Mouse (Mus musculus) left cerebral cortex, postnatal 10 days (tissue): ENCODE measurements around the gene Pdxdc1. TPM values are rescaled to one million over a fixed set of nuclear protein-coding genes. Genes with fewer than 3 reads are reported as not detected.
"Not testable (repeated sequence)": the region's sequence is repeated elsewhere in the genome, so short reads cannot be mapped to it uniquely, and the experiment has no call there.

Source experiments
- DNase-seq, 2 experiments: peaks; one replicate each; pipeline ENCODE4 v3.0.0; 2021 to 2022; ENCODE audit warnings: low spot score in 2 of 2, mixed read lengths in 1 of 2; ENCODE audit errors: extremely low spot score in 1 of 2
- intact Hi-C: fragments of 180-260 bp; cut with DNase I; formaldehyde crosslinking; loops from one replicate; pipeline ENCODE4 v1.15.1; 2025
- microRNA-seq: library from miRNA; unstranded; fragments of <30 nt; microRNA quantifications from one replicate; pipeline ENCODE4 v1.2.0, GENCODE M21; 2022
- total RNA-seq, 2 experiments: library from RNA; stranded (reverse); gene quantifications; 2 replicates each; pipeline ENCODE4 v1.2.3; 2021

Pdxdc1 gene
- total RNA-seq, 2 experiments from 2014 or later = 73.0 to 73.4 TPM

DNA sequence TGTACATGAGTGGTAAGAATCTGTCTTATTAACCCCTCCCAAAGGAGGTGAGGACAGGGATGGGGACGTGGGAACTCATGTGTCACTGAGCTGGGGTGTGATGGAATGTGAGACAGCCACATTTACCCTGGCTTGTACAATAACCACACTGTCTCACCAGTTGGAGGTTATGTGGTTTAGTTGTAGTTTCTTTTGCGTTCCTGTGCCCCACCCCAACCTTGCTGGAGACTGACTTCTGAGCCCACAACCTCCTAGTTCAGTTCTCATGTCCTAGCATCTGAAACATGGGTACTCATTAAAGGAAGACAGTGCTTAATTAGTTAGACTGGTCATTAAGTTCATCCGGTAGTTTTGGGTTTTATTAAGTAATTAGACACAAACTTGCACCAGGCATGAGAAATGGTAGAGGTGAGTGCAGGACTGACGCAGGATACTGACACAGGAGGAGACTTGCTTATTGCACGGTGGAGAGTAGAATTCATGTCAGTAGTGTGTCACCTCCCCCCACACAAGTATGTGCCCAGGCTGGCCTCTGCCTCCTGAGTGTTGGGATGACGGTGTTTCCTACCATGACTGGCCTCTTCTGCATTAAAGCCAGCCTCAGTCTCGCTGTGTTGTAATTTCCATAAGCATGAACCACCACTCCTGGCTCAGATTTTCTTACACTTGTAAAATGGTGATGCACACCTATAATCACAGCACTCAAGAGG is 77.0 kb downstream of the Pdxdc1 start:
- DNase-seq = no peak
- intact Hi-C loops = no loop called here

DNA sequence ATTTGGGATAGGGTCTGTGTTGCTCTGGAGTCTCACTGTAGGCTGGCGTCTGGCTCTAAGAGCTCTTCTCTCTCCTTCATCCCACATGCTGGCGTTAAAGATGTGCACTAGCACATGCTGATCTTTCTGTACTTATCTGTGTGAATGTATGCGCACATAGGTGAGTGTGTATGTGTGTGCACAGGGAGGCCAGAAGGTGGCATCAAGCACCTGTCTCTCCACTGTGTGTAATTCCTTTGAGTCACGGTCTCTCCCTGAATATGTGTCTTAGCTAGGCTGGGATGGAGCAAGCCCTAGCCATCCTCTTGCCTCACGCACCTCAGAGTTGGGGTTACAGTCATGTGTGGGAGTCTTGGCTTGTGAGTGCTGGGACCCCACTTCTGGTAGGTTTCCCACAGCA is 82.2 kb downstream of the Pdxdc1 start:
- intact Hi-C loops = no loop called here
- DNase-seq = no peak

DNA sequence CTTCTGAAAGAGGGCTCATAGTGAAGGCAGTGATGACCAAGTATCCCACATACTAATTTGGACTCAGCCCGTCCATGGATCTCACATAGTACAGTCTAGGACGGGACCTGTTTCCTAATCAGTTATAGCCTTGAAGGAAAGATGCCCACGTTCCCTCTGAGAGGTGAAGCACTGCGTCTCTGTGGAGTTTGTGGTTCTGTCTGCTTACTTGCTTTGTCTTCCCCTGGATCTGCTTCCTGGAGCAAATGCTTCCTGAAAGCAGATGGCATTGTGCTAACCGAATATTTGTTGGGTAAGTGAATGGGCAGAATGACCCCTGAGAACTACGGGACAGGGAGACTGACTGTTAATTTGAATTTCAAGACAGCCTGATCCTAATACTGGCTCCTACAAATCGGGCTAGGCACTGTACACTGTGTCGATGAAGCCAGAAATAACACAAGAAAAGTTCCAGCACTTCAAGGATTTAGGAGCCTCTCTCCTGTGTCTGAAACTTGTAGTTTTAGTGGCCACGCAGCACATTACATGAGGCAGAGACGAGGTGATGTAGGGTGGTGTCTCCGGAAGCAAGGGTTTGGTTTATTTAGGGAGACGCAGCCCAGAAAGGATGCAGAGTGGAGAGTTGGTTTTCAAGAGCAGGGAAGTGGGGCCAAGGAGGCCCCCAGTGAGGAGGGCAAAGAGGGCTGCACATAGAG is 83.0 kb downstream of the Pdxdc1 start:
- no peak for DNase-seq
- intact Hi-C loops = no loop called here

DNA sequence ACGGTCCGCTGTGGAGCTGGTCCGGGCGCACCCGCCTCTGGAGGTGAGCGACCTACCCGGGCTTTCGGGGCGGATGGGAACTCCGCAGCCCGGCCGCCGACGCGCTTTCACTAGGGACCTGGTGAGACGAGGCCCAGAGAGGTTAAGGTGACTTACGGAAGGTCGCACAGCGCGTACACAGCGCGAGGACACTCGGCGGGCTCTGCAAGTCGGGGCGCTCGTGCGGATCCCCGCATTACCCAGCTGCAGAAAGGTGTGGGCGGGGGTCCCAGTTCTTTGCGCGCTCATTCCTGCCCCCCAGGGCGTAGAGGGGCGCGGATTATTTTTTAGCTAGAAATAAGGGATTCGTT is 83.6 kb downstream of the Pdxdc1 start:
- intact Hi-C loops = no loop called here
- no peak for DNase-seq

DNA sequence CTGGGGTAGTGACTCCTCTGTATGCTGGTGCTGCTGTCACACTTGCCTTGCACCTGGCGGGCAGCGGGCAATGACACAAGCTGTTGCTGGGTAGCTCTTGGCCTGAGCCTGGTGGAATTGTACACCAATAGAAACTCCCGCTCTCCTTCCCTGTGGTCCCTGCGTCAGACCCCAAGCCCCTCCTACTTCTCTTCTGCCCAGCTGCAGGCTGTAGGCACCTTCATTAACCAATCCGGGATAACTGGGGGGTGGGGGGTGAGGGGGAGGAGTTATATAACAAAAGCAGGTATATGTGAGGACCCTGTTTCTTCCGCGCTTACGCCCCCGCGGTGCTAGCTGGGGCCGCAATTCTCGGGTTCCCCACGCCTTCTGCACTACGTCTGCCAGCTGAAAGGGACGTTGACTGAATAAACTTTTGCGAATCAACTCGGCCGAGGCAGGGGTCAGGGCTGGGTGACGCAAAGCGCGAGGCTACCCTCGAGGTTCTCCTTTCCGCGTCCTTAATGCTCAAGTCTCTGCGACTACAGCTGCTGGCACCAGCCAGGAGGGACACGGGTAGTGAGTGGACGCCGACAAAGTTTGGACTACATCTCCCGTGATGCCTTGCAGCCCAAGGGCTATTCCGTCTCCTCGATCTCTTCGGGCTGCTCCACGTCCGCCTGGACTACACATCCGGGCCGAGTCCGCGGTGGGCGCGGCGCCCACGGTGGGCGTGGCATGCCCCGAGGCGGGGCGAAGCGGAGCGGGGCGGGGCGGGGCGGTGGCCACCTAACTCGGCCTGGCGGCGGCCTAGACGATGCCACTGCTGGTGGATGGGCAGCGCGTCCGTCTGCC is 84.2 kb downstream of the Pdxdc1 start, which contains the start of gene Ntan1:
TSS of gene Ntan1 (plus strand) at position 286 of the 834 bp plus-strand sequence.
- intact Hi-C loops = no loop called here
- peak; percentile 93 to 96 for DNase-seq

DNA sequence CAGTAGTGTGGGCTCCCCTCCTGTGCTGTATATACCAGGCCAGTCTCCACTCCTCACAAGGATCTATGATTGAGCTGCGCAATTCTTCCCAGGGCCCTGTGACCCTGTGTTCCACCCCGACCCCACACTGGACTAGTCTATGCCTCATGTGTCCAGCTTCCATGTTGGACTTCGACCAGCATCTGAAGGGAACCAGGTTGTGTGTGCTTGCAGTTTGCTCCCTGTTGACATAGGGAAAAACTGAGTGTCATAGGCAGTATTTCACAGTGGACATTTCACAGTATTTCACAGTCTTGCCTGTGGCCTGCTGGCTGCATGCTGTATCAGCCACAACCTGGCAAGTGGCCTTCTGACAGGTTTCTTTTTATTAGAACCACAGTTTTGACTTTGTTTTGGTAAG is 89.7 kb downstream of the Pdxdc1 start:
- no peak for DNase-seq
- intact Hi-C loops = no loop called here

DNA sequence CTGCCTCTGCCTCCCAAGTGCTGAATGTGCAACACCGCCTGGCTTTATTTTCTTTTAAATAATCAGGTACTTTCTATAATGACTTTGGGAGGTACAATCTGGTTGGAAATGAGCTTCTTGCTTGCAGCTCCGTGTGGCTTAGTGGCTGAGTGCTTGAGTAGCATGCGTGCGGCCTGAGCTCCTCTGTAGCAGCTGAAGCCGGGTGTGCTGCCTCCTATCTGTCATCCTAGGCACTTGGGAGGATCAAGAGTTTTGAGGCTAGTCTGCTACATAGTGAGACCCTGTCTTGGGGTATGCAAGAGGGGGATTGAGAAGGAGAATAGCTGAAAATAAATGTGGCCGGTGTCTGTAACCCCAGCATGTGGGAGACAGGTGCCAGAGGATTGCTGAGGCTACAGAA is 90.8 kb downstream of the Pdxdc1 start:
- no peak for DNase-seq
- intact Hi-C loops = no loop called here

DNA sequence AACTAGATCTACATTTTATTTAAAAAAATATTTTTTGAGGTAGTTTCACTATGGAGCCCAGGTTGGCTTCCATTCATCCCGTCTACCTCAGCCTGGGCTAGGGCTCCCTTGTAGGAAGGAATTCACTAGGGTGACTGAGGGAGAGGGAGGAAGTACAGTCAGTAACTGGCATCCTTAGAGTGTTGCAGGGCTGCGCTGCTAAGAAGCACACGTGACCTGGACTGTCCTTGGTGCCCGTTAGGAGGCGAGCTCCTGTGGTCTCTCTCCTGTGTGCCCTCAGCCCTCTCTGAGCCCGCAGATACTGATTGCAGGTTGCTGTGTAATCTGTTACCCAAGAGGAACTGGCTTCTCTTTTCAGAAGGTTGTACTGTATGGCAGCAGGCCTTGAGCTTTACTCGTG is 94.5 kb downstream of the Pdxdc1 start:
- no peak for DNase-seq
- intact Hi-C loops = no loop called here

DNA sequence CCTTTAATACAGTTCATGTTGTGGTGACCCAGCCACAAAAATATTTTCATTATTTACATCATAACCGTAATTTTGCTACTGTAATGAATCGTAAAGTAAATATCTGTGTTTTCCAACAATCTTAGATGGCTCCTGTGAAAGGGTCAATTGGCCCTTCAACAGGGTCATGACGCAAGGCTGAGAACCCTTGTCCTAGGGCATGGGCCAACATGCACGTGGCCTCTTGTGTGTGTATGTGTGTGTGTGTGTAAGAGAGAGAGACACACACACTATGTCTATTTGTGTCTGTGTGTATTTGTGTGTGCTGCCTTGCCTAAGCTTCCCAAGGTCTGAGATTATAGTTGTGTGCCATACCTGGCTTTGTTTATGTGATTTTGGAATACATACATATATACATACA is 95.3 kb downstream of the Pdxdc1 start:
- intact Hi-C loops = no loop called here

DNA sequence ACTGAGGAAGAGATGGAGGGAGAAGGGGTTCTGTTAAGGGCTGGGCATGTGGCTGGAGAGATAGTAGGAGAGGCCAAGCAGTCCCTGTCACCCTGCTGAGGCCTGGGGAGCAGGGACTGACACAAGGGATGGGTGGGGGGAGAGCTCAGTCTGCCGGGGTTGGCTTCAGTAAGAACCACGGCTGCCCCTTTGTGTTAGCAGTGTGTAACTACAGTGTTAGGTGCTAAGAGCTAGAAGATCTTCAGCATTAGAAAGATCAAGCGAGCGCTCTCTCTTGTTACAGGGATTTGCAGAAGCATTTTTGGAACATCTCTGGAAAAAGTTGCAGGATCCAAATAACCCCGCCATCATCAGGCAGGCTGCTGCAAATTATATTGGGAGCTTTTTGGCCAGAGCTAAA is 98.3 kb downstream of the Pdxdc1 start:
- intact Hi-C loops = no loop called here
- DNase-seq = no peak

More for the DNA sequence above, 95.3 kb downstream of the Pdxdc1 start:
- no peak for DNase-seq

DNA sequence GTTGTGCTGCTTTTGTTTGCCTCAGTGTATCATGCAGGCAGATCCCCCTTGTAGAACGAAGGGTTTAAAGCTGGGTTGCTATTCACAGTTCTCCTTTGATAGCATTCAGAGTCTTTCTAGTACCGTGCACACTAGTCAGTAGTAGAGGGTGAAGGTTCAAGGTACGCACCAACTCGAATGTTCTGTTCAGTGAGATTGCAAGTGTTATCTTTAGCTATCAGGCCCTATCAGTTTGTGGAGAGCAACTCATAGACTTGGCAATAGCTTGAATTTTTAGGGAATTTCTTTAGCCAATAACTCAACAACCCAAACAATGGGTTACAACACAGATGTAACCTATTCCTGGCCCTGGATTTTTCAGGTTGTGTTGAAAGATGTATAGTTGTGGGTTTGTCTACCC is 101.7 kb downstream of the Pdxdc1 start:
- DNase-seq = no peak
- intact Hi-C loops = no loop called here

DNA sequence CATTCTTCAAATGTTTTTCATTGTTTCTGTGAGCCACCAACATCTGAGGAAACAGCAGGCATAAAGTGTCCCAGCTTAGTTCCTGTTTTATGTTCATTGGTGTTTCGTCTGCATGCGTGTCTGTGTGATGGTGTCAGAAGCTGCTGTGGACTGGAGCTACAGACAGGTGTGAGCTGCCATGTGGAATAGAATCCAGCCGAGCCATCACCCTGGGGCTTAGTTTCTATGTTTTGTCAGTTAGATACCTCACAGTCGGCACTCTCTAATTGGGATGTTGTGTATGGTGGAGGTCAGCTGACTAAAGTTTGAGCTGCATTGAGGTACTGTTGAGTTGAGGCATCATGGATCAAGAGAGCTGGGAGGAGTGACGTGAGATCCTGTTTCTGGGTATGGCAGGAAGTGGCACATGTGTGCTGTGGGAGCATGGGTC is 106.2 kb downstream of the Pdxdc1 start:
- DNase-seq = no peak
- intact Hi-C loops = loop anchor here (5.0 kb wide), 1 partner anchor 409 kb away; no protein-coding TSS in a partner anchor

DNA sequence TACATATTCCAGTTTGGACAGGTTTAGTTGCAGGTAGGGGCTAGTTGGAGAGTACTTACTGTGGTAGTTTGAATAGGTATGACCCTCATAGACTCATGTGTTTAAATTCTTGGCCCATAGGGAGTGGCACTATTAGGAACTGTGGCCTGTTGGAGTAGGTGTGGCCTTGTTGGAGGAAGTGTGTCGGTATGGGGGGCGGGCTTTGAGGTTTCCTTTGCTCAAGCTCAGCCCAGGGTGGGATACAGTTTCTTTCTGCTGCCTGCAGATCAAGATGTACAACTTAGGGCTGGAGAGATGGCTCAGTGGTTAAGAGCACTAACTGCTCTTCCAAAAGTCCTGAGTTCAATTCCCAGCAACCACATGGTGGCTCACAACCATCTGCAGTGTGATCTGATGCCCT is 109.5 kb downstream of the Pdxdc1 start:
- intact Hi-C loops, DNase-seq: not testable (repeated sequence)

DNA sequence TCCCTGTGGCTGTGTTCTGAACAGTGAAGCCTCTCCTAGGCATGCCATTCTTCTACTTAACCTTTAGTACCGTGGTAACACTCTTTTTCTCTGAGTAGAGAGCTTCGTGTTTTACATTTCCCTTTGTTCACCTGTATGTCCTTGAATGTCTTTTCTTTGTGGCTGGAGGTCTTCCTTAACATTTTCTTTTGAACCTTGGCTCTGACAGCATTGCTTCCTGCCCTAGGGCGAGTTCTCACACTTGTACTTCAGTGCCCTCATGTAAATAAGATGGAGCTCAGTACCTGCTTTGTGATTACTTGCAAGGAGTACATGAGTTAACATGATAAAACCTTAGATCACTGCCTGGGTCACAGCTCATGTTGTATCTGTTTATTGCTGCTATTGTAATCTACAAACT is 117.0 kb downstream of the Pdxdc1 start:
- intact Hi-C loops = no loop called here
- no peak for DNase-seq

Small RNAs within 50 kb of the gene (microRNA-seq; reads per million reads assigned to microRNA genes)
- gene Gm27734 = not detected

Other genes starting within 250 kb of the Pdxdc1 start
- gene Parn, start 235.0 kb downstream of the Pdxdc1 start, total RNA-seq = 10 to 100 TPM; 28.6 to 29.5 TPM
- 10 to 100 TPM; 36.8 to 39.0 TPM for gene Bfar, start 231.3 kb downstream of the Pdxdc1 start, total RNA-seq
- gene 3110001I22Rik, start 231.2 kb downstream of the Pdxdc1 start, total RNA-seq = 1 to 10 TPM; 3.2 to 5.5 TPM
- not detected for gene Pla2g10, start 172.1 kb downstream of the Pdxdc1 start, total RNA-seq
- 10 to 100 TPM; 44.8 to 47.0 TPM for gene Rrn3, start 122.4 kb downstream of the Pdxdc1 start, total RNA-seq
- 100 to 1,000 TPM in 1 of 2 experiments, 10 to 100 TPM in 1; 97.1 to 104 TPM for gene Ntan1, start 84.3 kb downstream of the Pdxdc1 start, total RNA-seq
- gene Mpv17l, start within 50 bp of the Pdxdc1 start, total RNA-seq = 10 to 100 TPM; 71.9 to 75.9 TPM
- 100 to 1,000 TPM; 292 to 312 TPM for gene 2900011O08Rik, start 83.5 kb upstream of the Pdxdc1 start, total RNA-seq
- 1 to 10 TPM in 1 of 2 experiments, under 1 TPM in 1; 0.75 to 2.5 TPM for gene Ifitm7, start 83.8 kb upstream of the Pdxdc1 start, total RNA-seq